Comparison of ENCODE assay signal across 1 mouse cellular context in the genomic region with DNA sequence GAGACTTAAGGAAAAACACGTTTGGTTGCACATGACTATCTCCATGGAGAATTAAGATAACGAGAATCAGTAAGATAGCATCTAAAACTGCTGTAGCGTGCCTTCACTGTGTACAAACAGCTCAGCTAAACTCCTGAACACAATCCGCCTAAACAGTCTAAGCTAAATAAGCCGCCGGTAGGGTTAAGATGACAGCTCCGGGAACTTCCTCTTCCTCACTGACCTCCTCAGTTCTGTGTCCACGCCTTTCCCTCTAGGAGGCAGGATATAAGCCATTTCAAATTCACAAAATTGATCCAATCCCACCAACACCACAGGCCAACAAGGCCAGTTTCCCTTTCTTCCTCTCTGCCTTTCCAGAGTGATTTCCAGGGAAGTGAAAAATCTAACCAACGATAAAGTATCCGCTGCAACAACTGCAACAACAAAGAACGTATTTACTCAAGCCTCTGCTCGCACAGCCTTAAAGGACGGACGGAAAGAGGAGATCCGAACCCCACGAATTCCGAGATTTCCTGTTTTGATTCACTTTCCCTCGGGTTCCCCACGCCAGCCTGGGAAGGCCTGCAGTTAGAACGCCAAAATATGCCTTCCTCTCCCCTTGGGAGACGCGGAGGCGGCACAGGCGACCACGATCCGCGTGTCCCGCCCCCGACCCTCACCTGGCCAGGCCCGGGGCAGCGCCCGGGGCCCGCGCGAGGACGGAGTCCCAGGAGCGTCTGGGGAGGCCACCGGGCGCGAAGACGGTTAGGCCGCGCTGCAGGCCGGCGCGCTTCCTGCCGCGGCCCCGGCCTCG.
TF ChIP-seq lines count a peak whose summit lies in the region.

No protein-coding gene starts in this region.

TF ChIP-seq in CH12.LX, 34 proteins besides CTCF, POLR2A, EP300 and RAD21 (continued from another document):
- TF ChIP-seq MYC (IDR thresholded peaks at IDR 0.05; ENCODE audit: low read depth, low read length) (no peak), CHD1 (IDR thresholded peaks at IDR 0.05; ENCODE audit: low read depth, low read length) (no peak), ELF1 (IDR thresholded peaks at IDR 0.05; ENCODE audit: low read depth, low read length) (no peak; the same call in 1 of the 2 replicates), JUN (IDR thresholded peaks at IDR 0.05; ENCODE audit: insufficient read depth, low read depth, low read length) (no peak), USF1 (IDR thresholded peaks at IDR 0.05; ENCODE audit: low read depth, low read length) (no peak), TCF12 (IDR thresholded peaks at IDR 0.05; ENCODE audit: low read depth, low read length) (no peak; the same call in 1 of the 2 replicates)
